Mouse (Mus musculus): Measurements from ENCODE around the gene Cln6.

DNA sequence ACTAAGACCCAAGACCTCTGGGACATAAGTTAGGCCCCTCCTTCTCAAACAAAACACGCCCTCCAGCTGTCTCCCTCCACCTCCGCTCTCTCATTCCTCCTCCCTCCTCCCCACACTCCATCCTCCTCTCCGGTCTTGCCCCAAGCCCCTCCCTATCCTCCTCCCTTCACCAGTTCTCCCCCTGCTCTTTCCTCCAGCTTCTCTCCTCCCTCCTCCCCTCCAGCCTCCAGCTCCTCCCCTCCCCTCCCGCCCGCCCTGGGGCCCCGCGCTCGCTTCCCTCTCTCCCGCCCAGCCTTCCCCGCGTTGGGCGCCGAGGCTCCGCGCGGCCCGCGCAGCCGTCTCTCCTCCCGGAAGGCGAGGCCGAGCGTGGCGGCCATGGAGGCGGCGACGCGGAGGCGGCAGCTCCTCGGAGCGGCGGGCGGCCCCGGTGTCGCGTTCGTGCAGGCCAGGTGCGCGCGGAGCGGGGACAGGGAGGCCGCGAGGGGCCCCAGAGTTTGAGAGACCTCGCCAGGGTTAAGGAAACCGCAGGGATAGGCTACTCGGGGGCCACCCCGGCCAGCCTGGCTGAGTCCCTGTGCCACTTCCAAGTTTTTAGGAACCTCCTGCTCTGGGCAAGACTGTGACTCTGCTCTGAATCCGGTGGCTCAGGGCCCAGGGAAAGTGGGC lies at the start of gene Cln6:
- TF ChIP-seq CTCF (conservative IDR thresholded peaks at IDR 0.05; ENCODE audit: insufficient read depth, insufficient read length, low read depth, low read length), result no peak
- TF ChIP-seq POLR2A (IDR thresholded peaks at IDR 0.05; ENCODE audit: low read depth, low read length), result no peak

Measured in kidney, adult 2 months (tissue).